Mouse (Mus musculus) olfactory bulb, adult 2 months (tissue): ENCODE measurements around the gene Cox5a. TPM values are rescaled to one million over a fixed set of nuclear protein-coding genes. Genes with fewer than 3 reads are reported as not detected.

Experiments
- H3K27ac ChIP-seq: fragments of 200-500 bp; 2 replicates; pipeline ENCODE4 v1.5.1; 2012; ENCODE audit warnings: low read depth, low read length; ENCODE audit not compliant: insufficient read depth
- H3K4me1 ChIP-seq: fragments of 200-500 bp; 2 replicates; pipeline ENCODE4 v1.6.1; 2012; ENCODE audit warnings: low read length; ENCODE audit not compliant: control insufficient read depth, insufficient read depth
- H3K4me3 ChIP-seq: fragments of 200-500 bp; 2 replicates; pipeline ENCODE4 v1.5.1; 2012; ENCODE audit warnings: mild to moderate bottlenecking, low read depth, low read length, moderate library complexity; ENCODE audit not compliant: insufficient read depth
- CTCF ChIP-seq: fragments of 200-500 bp; IDR thresholded peaks from 2 replicates; pipeline ENCODE4 v1.5.1; 2012; ENCODE audit warnings: low read depth, mild to moderate bottlenecking, low read length, moderate library complexity; ENCODE audit not compliant: insufficient read depth
- POLR2A ChIP-seq: fragments of 200-500 bp; IDR thresholded peaks from 2 replicates; pipeline ENCODE4 v1.6.1; 2012; ENCODE audit warnings: mild to moderate bottlenecking, low read depth, low read length, moderate library complexity; ENCODE audit not compliant: insufficient read depth
- WGBS: fragments of 180-500 bp; shearing (Covaris S2); methylation state at CpG from one replicate; pipeline ENCODE4 v1.1.7; 2018; 5-methylcytosine and 5-hydroxymethylcytosine counted together
- polyA plus RNA-seq: library from polyadenylated mRNA; stranded (reverse); fragments of >200 nt; gene quantifications from 2 replicates; pipeline ENCODE4 v1.2.4, GENCODE M21; 2012; ENCODE audit warnings: low replicate concordance; ENCODE audit not compliant: missing spikeins, insufficient read depth, insufficient read length

Gene Cox5a
- polyA plus RNA-seq, 1 experiment = not detected

DNA sequence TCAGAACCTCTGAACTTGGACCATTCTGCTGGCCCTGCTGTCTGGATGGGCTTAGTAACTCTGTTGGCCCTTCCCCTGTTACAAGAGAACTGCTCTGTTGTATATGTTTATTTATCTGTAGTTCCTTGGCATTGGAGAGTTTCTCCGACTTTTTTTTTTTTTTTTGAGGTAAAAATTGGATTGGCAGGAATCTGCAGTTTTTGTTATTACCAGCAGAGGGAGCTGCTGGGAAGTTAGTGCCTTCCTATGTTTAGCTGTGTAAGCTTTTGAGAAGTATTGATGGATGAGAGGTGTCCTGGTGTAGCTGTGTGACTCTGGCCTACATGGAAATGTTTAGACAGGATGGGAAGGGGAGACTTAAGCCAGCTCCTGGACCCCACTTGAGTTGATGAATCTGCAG, 20.2 kb downstream of the Cox5a start:
- TF ChIP-seq CTCF = no peak
- Histone ChIP-seq H3K4me3 (no peak overlapping the region), H3K27ac (no peak overlapping the region), H3K4me1 (peaks cover 14% of the 10 kb centered on the region)
- 0% methylated on average over 1 of the region's 1 CpGs for WGBS

GRCm38 (mm10) chr9:57543951-57544350, 22.9 kb downstream of the Cox5a start:
- WGBS = 55% methylated on average over 3 of the region's 3 CpGs

GRCm38 (mm10) chr9:57547287-57547686, 26.2 kb downstream of the Cox5a start:
- no peak for TF ChIP-seq POLR2A
- TF ChIP-seq CTCF = no peak
- WGBS = 52% methylated on average over 5 of the region's 5 CpGs
- peaks cover 17% of the 10 kb centered on the region; the same call in 1 of the 2 replicates for H3K4me1 ChIP-seq
- H3K4me3 ChIP-seq = no peak overlapping the region
- no peak overlapping the region for H3K27ac ChIP-seq

More at GRCm38 (mm10) chr9:57543951-57544350, 22.9 kb downstream of the Cox5a start:
- Histone ChIP-seq H3K27ac (no peak overlapping the region), H3K4me1 (peaks cover 15% of the 10 kb centered on the region; the same call in 1 of the 2 replicates), H3K4me3 (no peak overlapping the region)
- TF ChIP-seq CTCF = no peak

- no peak for TF ChIP-seq POLR2A
- TF ChIP-seq CTCF = no peak
- WGBS = 85% methylated on average over 11 of the region's 11 CpGs
- no peak overlapping the region for H3K27ac ChIP-seq
- H3K4me3 ChIP-seq = no peak overlapping the region
- peaks cover 17% of the 10 kb centered on the region; the same call in 1 of the 2 replicates for H3K4me1 ChIP-seq
Observed at GRCm38 (mm10) chr9:57547869-57548268, 26.8 kb downstream of the Cox5a start.

- 41% methylated on average over 4 of the region's 4 CpGs for WGBS
- H3K4me1 ChIP-seq = peaks cover 19% of the 10 kb centered on the region; the same call in 1 of the 2 replicates
- H3K4me3 ChIP-seq = no peak overlapping the region
- TF ChIP-seq POLR2A = no peak
- no peak overlapping the region; the same call in 1 of the 2 replicates for H3K27ac ChIP-seq
Observed at GRCm38 (mm10) chr9:57549186-57549585, 28.1 kb downstream of the Cox5a start.

- H3K4me3 ChIP-seq = no peak overlapping the region
- 85% methylated on average over 11 of the region's 11 CpGs for WGBS
- no peak overlapping the region for H3K27ac ChIP-seq
- TF ChIP-seq POLR2A (no peak), CTCF (no peak)
- H3K4me1 ChIP-seq = peaks cover 19% of the 10 kb centered on the region; the same call in 1 of the 2 replicates
Observed at GRCm38 (mm10) chr9:57550126-57550862, 29.2 kb downstream of the Cox5a start.

GRCm38 (mm10) chr9:57552139-57552887, 31.2 kb downstream of the Cox5a start, which contains the start of gene Mpi:
Mpi (minus strand) TSS chr9:57552763.
- no peak within 1 kb of the TSS for H3K27ac ChIP-seq
- TF ChIP-seq POLR2A = peak; percentile 46; the same call in 1 of the 2 replicates
- TF ChIP-seq CTCF = no peak
- WGBS = 5% methylated on average over 28 of the region's 28 CpGs

DNA sequence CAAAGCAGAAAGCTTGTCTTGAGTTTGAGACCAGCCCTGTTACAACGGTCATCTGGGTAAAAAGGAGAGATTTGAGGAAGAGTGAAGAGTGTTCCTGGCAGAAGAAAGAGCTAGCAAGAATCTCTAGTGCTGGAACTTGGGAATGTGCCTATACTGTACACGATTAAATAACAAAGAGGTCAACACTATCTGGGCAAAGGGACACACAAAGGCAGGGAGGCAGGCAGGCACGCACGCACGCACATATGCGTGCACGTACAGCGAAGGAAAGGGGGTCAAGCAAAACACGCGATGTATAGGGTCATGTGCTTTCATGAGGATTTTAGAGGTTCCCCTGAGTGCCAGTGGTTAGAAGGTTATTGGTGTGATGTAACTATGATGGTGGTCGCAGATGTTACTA, 32.0 kb downstream of the Cox5a start:
- Histone ChIP-seq H3K4me3 (no peak overlapping the region), H3K27ac (no peak overlapping the region), H3K4me1 (peaks cover 12% of the 10 kb centered on the region; the same call in 1 of the 2 replicates)
- 81% methylated on average over 11 of the region's 11 CpGs for WGBS
- TF ChIP-seq CTCF = no peak
- no peak for TF ChIP-seq POLR2A

More at GRCm38 (mm10) chr9:57552139-57552887, 31.2 kb downstream of the Cox5a start, which contains the start of gene Mpi:
- peak within 1 kb of the TSS; percentile 97 for H3K4me3 ChIP-seq
- H3K4me1 ChIP-seq = peaks cover 17% of the 10 kb centered on the region; the same call in 1 of the 2 replicates

GRCm38 (mm10) chr9:57554753-57555152, 33.7 kb downstream of the Cox5a start:
- TF ChIP-seq CTCF = no peak
- no peak for TF ChIP-seq POLR2A
- H3K27ac ChIP-seq = no peak overlapping the region
- no peak overlapping the region for H3K4me3 ChIP-seq
- 58% methylated on average over 3 of the region's 3 CpGs for WGBS
- peaks cover 4% of the 10 kb centered on the region; the same call in 1 of the 2 replicates for H3K4me1 ChIP-seq
